Mouse (Mus musculus) c-Kit-negative CD71-positive TER-119-positive erythroid progenitor cells, embryonic 14.5 days (primary cell): ENCODE measurements around the gene Ptbp3.
A peak's percentile ranks its signal among the peaks of the same experiment; 100 is the strongest.

Experiments used
- DNase-seq: peaks from one replicate; pipeline ENCODE4 v3.0.0-alpha.2; 2013; ENCODE audit warnings: low read depth, low spot score

The Ptbp3 gene

GRCm38 (mm10) chr4:59437990-59438854 is 110.9 kb downstream of the Ptbp3 start, which contains the start of gene Susd1:
TSS of gene Susd1 (minus strand) at chr4:59438633.
- DNase-seq = peak; percentile 47

DNA sequence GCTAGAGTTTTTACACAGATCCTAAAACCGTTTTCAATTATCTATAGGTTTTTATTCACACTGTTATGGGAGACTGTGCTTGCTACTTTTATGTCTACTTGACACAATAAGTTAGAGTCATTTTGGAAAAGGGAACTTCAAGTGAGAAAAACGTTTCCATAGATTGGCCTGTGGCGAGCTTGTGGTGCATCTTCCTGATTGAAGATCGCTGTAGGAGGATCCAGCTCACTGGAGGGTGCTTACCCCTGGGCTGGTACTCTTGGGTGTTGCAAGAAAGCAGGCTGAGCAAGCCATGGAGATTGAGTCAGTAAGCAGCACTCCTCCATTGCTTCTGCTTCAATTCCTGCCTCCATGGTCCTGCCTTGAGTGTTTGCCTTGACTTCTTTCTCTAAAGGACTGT is 113.2 kb downstream of the Ptbp3 start:
- DNase-seq = no peak

- DNase-seq = no peak
These were observed 115.1 kb downstream of the Ptbp3 start for GRCm38 (mm10) chr4:59434039-59434438.

DNA sequence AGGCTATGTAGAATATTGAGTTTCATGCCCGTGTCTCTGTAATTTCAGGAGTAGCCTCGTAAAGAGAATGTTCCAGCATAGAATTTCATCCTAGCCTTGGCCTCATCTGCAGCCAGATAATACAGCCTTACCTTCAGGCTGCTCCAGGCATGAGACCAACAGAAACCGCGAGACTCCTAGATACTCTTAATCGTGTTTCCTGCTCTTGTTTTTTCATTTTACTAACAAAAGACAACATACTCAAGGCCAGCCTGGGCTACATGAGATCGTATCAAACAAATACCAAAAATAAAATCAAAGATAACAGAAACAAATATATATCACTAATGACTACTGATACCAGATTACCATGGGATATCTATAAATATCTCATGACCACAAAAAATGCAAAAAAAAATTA is 120.0 kb downstream of the Ptbp3 start:
- no peak for DNase-seq

DNA sequence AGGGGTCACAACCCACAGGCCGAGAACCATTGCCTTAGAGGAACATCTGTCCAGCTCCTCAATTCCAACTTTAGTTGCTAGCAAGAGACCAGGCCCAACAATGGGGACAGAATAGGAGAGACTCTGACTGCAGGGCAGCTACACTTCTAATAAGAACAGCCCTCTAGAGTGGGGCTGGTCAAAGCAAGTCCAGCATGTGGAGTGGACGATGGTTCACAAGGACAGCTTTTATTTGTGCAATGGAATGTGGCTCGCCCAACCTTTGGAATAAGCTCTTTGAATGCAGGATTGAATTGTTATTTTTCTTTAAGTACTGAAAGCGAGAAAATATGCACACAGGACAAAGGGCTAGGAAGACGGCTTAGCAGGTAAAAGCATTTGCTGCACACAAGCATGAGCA is 122.7 kb downstream of the Ptbp3 start:
- DNase-seq = no peak

DNA sequence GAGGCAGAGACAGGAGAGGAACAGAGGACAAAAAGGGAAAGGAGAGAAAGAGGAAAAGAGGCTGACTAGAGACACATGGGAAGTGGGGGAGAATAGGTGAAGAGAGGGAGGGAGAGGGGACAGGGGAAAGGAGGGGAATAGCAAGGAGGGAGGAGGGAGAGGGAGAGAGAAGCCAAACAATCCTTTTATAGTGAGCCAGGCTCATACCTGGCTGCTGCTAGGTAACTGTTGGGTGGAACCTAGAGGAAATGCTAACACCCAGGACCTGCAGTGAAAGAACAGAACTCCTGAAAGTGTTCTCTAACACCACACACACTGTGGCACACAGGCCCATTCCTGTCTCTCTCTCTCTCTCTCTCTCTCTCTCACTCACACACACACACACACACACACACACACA is 126.4 kb downstream of the Ptbp3 start:
- no peak for DNase-seq

DNA sequence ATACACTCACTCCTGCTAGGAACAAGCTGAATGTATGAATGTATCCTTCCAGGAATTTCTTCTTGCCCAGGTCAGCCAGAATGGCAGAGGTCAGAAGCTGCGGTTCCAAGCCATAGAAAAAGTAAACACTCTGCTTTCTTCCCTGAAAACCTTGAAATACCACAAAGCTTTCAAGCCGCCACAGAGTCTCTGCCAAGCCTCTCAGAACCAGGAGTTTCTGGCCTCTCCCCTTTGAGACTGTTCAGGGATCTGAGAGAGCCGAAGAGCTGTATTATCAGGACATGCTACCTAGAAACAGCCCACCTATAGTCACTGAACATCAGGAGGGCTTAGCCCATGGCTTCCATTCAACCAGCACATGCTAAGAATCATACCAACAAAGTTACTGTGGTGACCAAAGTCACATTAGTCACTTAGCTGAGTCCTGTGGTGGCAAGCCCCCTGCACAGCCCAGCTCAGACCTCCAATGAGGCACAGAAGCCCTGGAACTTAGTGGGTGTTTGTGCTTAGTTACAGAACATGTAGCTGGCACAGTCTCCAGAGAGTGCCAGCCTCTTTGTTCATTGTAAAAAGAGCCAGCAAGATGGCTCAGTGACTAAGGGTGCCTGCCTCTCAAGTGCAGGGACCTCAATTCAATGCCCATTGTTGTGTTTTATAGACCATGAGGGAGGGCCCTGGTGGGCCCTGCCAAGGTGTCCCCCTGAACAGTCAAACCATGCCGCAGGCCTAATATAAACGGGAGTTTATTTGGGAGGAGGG is 127.0 kb downstream of the Ptbp3 start:
- DNase-seq = no peak
